Mouse (Mus musculus) neural tube, embryonic 15.5 days (tissue): ENCODE data around the gene Tas2r126. TPM values are rescaled to one million over a fixed set of nuclear protein-coding genes. Genes with fewer than 3 reads are reported as not detected.

Experiments
- ATAC-seq: fragments of 200-750 bp; cut with Nextera tagmentation; 2 replicates; pipeline ENCODE4 v1.8.0; 2017; ENCODE audit warnings: mild to moderate bottlenecking, moderate TSS enrichment, moderate library complexity; ENCODE audit not compliant: low FRiP score
- H3K27ac ChIP-seq: fragments of 300-500 bp; sonication (generic); replicated peaks from 2 replicates; pipeline ENCODE4 v1.5.1; 2015; ENCODE audit warnings: mild to moderate bottlenecking, inconsistent platforms
- H3K27me3 ChIP-seq: fragments of 300-500 bp; sonication (generic); replicated peaks from 2 replicates; pipeline ENCODE4 v1.6.1; 2015; ENCODE audit warnings: inconsistent platforms
- H3K36me3 ChIP-seq: fragments of 300-500 bp; sonication (generic); 2 replicates; pipeline ENCODE4 v1.6.1; 2015; ENCODE audit warnings: inconsistent platforms
- H3K4me1 ChIP-seq: fragments of 300-500 bp; sonication (generic); 2 replicates; pipeline ENCODE4 v1.6.1; 2015; ENCODE audit warnings: inconsistent platforms
- H3K4me2 ChIP-seq: fragments of 300-500 bp; sonication (generic); 2 replicates; pipeline ENCODE4 v1.6.1; 2015; ENCODE audit warnings: inconsistent platforms, mild to moderate bottlenecking, moderate library complexity
- H3K4me3 ChIP-seq: fragments of 300-500 bp; sonication (generic); replicated peaks from 2 replicates; pipeline ENCODE4 v1.5.1; 2015; ENCODE audit warnings: mild to moderate bottlenecking, inconsistent platforms
- H3K9ac ChIP-seq: fragments of 300-500 bp; sonication (generic); replicated peaks from 2 replicates; pipeline ENCODE4 v1.6.1; 2015; ENCODE audit warnings: mild to moderate bottlenecking, inconsistent platforms
- H3K9me3 ChIP-seq: fragments of 300-500 bp; sonication (generic); replicated peaks from 2 replicates; pipeline ENCODE4 v1.6.1; 2016; ENCODE audit warnings: inconsistent platforms
- WGBS: fragments of 180-500 bp; shearing (Covaris S2); methylation state at CpG from one replicate; pipeline ENCODE4 v1.1.7; 2015; ENCODE audit warnings: mixed read lengths; 5-methylcytosine and 5-hydroxymethylcytosine counted together
- polyA plus RNA-seq: library from polyadenylated mRNA; unstranded; fragments of >200 nt; fragmentation: Nextera tagmentation; extraction: Ambion mirVana; gene quantifications from 2 replicates; pipeline ENCODE4 v1.2.1, GENCODE M21; 2015

Tas2r126 gene
- polyA plus RNA-seq, result 0.20 TPM in 1 of 2 replicates, not detected in the other

DNA sequence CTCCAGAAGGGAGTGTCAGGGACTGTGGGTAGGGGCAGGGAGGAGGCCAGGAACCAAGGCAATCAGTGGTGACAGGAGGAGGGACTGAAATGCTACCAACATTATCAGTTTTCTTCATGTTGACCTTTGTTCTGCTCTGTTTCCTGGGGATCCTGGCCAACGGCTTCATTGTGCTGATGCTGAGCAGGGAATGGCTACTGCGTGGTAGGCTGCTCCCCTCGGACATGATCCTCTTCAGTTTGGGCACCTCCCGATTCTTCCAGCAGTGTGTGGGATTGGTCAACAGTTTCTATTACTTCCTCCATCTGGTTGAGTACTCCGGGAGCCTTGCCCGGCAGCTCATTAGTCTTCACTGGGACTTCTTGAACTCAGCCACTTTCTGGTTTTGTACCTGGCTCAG is at the start of gene Tas2r126:
Gene Tas2r126, plus strand, starts transcription at position 90 of the 400 bp plus-strand sequence.
- no peaks in the 10 kb centered on the region for H3K27me3 ChIP-seq
- no peaks in the 10 kb centered on the region for H3K4me1 ChIP-seq
- H3K9ac ChIP-seq, result no peak within 1 kb of the TSS
- ATAC-seq, result no peak
- H3K4me3 ChIP-seq, result no peak within 1 kb of the TSS
- WGBS, result 88% methylated on average over 6 of the region's 6 CpGs
- no peak within 1 kb of the TSS for H3K4me2 ChIP-seq
- no peaks in the 10 kb centered on the region for H3K36me3 ChIP-seq
- no peak within 1 kb of the TSS for H3K27ac ChIP-seq
- no peaks in the 10 kb centered on the region for H3K9me3 ChIP-seq

- no peak for ATAC-seq
- Histone ChIP-seq H3K4me3 (no peak overlapping the region), H3K27ac (no peak overlapping the region), H3K9ac (no peak overlapping the region), H3K4me1 (0 out of 2 replicates have a peak, but pooled peaks cover 2% of the 10 kb centered on the region), H3K27me3 (no peaks in the 10 kb centered on the region), H3K36me3 (no peaks in the 10 kb centered on the region), H3K4me2 (no peak overlapping the region), H3K9me3 (no peaks in the 10 kb centered on the region)
- WGBS, result 83% methylated on average over 4 of the region's 4 CpGs
Measured at GRCm38 (mm10) chr6:42385635-42386034, 48.7 kb upstream of the Tas2r126 start.

DNA sequence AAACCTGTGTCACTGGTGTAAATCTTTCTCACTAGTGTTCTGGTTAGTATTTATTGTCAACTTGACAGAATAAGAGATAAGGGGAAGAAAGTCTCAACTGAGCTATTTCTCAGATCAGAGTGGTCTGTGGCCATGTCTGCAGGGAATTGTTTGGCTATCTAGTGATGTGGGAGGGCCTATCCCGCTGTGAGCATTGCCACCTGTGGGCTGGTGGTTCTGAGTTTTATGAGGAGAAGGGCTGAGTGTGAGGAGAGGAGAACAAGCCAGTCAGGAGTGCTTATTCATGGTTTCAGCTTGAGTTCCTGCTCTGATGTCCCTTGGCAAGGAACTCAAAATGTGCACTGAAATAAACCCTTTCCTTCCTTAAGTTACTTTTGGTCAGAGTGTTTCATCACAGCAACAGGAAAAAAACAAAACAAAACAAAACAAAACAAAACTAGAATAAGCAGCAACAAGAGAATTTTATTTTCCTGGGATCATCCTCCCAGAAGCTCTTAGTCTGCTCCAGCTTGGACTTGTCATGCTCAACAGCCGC is 42.5 kb upstream of the Tas2r126 start:
- no peak for ATAC-seq
- H3K4me1 ChIP-seq, result no peaks in the 10 kb centered on the region
- H3K4me3 ChIP-seq, result no peak overlapping the region
- H3K9me3 ChIP-seq, result no peaks in the 10 kb centered on the region
- WGBS, result 34% methylated on average over 2 of the region's 2 CpGs
- H3K9ac ChIP-seq, result no peak overlapping the region
- H3K4me2 ChIP-seq, result no peak overlapping the region
- H3K27me3 ChIP-seq, result no peaks in the 10 kb centered on the region
- no peak overlapping the region for H3K27ac ChIP-seq
- H3K36me3 ChIP-seq, result no peaks in the 10 kb centered on the region

DNA sequence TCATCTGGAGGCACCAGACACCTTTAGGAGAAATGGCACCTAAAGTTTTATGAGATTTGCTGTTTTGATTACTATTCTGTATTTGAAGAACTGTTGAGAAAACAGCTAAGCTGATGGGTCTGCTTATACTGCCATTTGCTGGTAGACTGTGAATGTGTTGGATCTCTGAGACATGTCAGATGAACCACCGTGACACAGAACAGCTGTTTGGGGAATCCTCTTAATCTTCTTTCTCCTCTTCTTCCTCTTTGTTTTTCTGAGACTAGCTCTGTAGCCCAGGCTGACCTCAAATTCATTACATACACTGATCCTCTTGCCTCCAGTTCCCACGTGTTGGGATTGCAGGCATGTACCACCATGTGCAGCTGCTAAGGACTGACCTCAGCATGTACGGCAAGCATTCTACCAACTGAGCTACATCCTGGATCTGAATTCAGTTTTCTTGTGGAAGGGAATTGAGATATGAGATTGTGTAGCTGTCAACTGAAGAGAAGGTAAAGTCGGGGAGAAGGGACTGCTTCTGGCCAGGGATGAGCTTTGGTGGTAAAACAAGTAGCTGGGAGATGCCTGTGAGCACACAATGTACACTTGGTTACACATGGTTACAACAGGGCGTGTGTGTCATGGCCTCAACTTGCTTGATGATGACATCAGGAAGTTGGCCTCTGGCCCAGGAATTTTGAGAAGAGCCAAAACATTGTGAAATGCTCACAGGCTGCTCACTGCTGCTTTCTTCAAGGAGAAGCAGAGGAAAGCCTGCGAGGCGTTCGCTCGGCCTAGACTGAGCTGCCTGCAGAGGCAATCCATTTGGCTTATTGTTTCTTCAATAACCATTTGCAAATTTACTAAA is 38.1 kb upstream of the Tas2r126 start:
- Histone ChIP-seq H3K9me3 (no peaks in the 10 kb centered on the region), H3K27ac (no peak overlapping the region), H3K27me3 (no peaks in the 10 kb centered on the region), H3K4me1 (no peaks in the 10 kb centered on the region), H3K36me3 (no peaks in the 10 kb centered on the region), H3K4me2 (no peak overlapping the region), H3K4me3 (no peak overlapping the region), H3K9ac (no peak overlapping the region)
- no peak for ATAC-seq
- 80% methylated on average over 9 of the region's 9 CpGs for WGBS

- Histone ChIP-seq H3K36me3 (no peaks in the 10 kb centered on the region), H3K4me2 (no peak overlapping the region), H3K4me1 (no peaks in the 10 kb centered on the region), H3K9me3 (no peaks in the 10 kb centered on the region), H3K27ac (no peak overlapping the region), H3K9ac (no peak overlapping the region), H3K27me3 (no peaks in the 10 kb centered on the region), H3K4me3 (no peak overlapping the region)
- no peak for ATAC-seq
- WGBS, result 73% methylated on average over 3 of the region's 3 CpGs
Measured at GRCm38 (mm10) chr6:42397041-42397657, 37.2 kb upstream of the Tas2r126 start.

DNA sequence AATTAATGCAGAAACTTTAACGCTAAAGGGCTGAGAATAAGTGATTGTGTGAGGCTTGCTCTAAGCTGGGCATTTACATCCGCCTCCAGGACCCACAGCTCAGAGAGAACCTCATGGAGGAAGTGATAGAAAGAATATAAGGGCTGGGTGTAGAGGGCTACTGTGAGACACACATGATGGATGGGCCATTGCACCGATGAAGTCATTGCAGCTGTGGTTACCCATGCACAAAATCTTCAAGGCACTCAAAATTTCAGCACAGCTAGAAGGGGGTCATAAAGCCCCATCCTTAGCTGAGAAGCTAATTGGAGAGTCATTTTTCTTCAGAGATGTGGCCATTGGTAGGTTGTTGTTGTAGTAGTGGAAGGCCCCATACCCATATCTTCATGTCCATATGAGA is 36.0 kb upstream of the Tas2r126 start:
- Histone ChIP-seq H3K9me3 (no peaks in the 10 kb centered on the region), H3K4me3 (no peak overlapping the region), H3K4me1 (no peaks in the 10 kb centered on the region), H3K4me2 (no peak overlapping the region), H3K9ac (no peak overlapping the region), H3K27ac (no peak overlapping the region), H3K36me3 (no peaks in the 10 kb centered on the region), H3K27me3 (no peaks in the 10 kb centered on the region)
- 84% methylated on average over 3 of the region's 3 CpGs for WGBS
- ATAC-seq, result no peak

DNA sequence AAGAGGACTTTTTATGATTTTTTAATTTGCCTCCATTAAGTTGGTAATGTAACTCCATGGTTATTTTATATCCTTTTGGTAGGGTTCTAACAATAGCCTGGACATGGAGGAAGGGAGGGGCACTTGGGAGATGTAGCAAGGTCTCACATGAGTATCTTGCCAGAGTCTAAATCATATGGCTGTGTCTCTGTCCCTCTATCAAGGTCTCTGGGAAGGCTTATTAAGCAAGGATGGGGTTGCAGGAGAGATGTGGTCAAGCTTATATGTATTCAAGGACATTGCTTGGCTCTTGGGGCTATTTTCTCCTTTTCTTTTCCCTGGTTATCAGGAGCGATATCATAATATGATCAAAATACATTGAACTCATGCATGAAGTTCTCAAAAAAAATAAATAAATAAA is 35.3 kb upstream of the Tas2r126 start:
- H3K27ac ChIP-seq, result no peak overlapping the region
- no peaks in the 10 kb centered on the region for H3K4me1 ChIP-seq
- no peak overlapping the region for H3K4me2 ChIP-seq
- 95% methylated on average over 1 of the region's 1 CpGs for WGBS
- H3K27me3 ChIP-seq, result no peaks in the 10 kb centered on the region
- H3K36me3 ChIP-seq, result no peaks in the 10 kb centered on the region
- no peak overlapping the region for H3K9ac ChIP-seq
- H3K4me3 ChIP-seq, result no peak overlapping the region
- no peaks in the 10 kb centered on the region for H3K9me3 ChIP-seq
- ATAC-seq, result no peak

GRCm38 (mm10) chr6:42399938-42400337 is 34.4 kb upstream of the Tas2r126 start, which contains the start of gene Tas2r143:
TSS of gene Tas2r143 (plus strand) at chr6:42400238.
- H3K27me3 ChIP-seq, result no peaks in the 10 kb centered on the region
- no peaks in the 10 kb centered on the region for H3K36me3 ChIP-seq
- H3K4me3 ChIP-seq, result no peak within 1 kb of the TSS
- no peak for ATAC-seq
- WGBS, result 92% methylated on average over 1 of the region's 1 CpGs
- H3K9me3 ChIP-seq, result no peaks in the 10 kb centered on the region
- no peak within 1 kb of the TSS for H3K9ac ChIP-seq
- no peak within 1 kb of the TSS for H3K27ac ChIP-seq
- H3K4me2 ChIP-seq, result no peak within 1 kb of the TSS
- H3K4me1 ChIP-seq, result no peaks in the 10 kb centered on the region

DNA sequence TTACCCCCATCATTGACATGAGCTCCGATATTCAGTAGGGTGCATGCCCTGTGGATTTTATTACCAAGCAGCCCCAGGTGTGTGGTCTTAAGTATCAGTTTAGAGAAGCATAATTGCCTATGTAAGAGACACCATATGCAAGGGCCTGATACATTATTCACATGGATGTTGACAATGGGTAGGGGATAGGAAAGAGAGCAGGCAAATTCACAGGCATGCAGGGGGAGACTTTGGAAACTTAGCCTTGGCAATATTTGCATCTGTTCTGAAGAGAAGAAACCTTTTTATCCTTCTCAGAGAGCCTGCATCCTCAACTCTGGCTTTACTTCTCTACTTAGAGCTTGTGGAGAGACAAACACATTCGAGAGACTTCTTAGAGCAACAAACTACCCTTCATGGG is 29.2 kb upstream of the Tas2r126 start, which contains the start of gene Tas2r135:
Gene Tas2r135, plus strand, starts transcription at position 301 of the 400 bp plus-strand sequence.
- ATAC-seq, result no peak
- Histone ChIP-seq H3K27ac (no peak within 1 kb of the TSS), H3K4me2 (no peak within 1 kb of the TSS), H3K27me3 (no peaks in the 10 kb centered on the region), H3K4me1 (no peaks in the 10 kb centered on the region), H3K9ac (no peak within 1 kb of the TSS), H3K4me3 (no peak within 1 kb of the TSS), H3K9me3 (no peaks in the 10 kb centered on the region), H3K36me3 (no peaks in the 10 kb centered on the region)
- 87% methylated on average over 2 of the region's 2 CpGs for WGBS

DNA sequence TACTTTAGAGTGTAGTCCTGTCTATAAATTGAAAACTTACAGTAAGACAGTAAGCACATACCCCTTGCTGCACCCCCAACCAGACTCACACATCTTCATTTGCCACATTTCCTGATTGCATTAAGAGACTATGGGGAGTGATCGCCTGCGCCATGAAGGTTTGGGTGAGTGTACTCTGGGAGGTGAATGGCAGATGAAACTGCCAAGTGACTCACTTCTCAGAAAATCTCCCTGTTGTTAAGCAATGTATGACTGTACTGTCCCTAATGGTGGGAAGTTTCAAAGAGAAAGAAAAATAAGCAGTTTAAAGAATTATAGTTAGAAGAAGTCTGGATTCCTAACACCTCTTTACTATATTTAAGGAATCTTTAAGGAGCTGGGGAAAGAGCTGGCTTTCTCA is 14.9 kb upstream of the Tas2r126 start:
- Histone ChIP-seq H3K4me1 (no peaks in the 10 kb centered on the region), H3K27me3 (no peaks in the 10 kb centered on the region), H3K4me3 (no peak overlapping the region), H3K36me3 (no peaks in the 10 kb centered on the region), H3K9ac (no peak overlapping the region), H3K9me3 (no peaks in the 10 kb centered on the region), H3K4me2 (no peak overlapping the region), H3K27ac (no peak overlapping the region)
- ATAC-seq, result no peak
- 95% methylated on average over 2 of the region's 2 CpGs for WGBS

DNA sequence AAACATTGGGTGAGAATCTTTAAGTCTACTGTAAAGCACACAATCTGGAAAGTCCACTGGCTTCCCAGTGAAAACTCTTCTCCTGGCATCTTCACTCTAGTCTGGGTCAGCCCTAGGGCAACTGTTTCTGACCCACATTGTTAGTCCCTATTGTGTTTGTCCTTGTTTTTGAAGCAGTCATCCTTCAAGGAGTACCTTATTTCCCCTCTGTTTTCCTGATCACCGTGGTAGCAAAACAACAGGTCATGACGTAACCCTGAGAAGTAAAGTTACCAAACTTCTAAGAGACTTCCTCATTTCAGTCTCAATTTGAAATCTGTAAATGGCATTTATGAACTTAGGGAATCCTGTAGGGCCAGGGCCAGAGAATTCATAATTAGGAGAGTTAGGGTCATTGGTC is 12.9 kb upstream of the Tas2r126 start:
- WGBS, result 75% methylated on average over 2 of the region's 2 CpGs
- H3K9me3 ChIP-seq, result no peaks in the 10 kb centered on the region
- no peak overlapping the region for H3K4me3 ChIP-seq
- no peak overlapping the region for H3K4me2 ChIP-seq
- H3K36me3 ChIP-seq, result no peaks in the 10 kb centered on the region
- no peaks in the 10 kb centered on the region for H3K4me1 ChIP-seq
- no peak overlapping the region for H3K9ac ChIP-seq
- no peaks in the 10 kb centered on the region for H3K27me3 ChIP-seq
- H3K27ac ChIP-seq, result no peak overlapping the region
- no peak for ATAC-seq

- Histone ChIP-seq H3K27me3 (no peaks in the 10 kb centered on the region), H3K4me1 (no peaks in the 10 kb centered on the region), H3K4me2 (no peak overlapping the region), H3K27ac (no peak overlapping the region), H3K4me3 (no peak overlapping the region), H3K9me3 (no peaks in the 10 kb centered on the region), H3K36me3 (no peaks in the 10 kb centered on the region), H3K9ac (no peak overlapping the region)
- WGBS, result 91% methylated on average over 3 of the region's 3 CpGs
- no peak for ATAC-seq
Measured at GRCm38 (mm10) chr6:42424472-42424871, 9.9 kb upstream of the Tas2r126 start.
